Mouse (Mus musculus): ENCODE data around the gene C2cd4a.

C2cd4a gene

GRCm38 (mm10) chr9:67832046-67832605 is at the start of gene C2cd4a:
Gene C2cd4a, minus strand, starts transcription at chr9:67832330.
- DNase-seq = peak; percentile 63

- DNase-seq = peak; percentile 59
These were observed 46.2 kb upstream of the C2cd4a start for GRCm38 (mm10) chr9:67878197-67878769.

- DNase-seq = peak; percentile 85
These were observed 45.1 kb upstream of the C2cd4a start for GRCm38 (mm10) chr9:67877081-67877718.

GRCm38 (mm10) chr9:67875337-67875736 is 43.2 kb upstream of the C2cd4a start:
- peak; percentile 76 for DNase-seq

GRCm38 (mm10) chr9:67874522-67875222 is 42.5 kb upstream of the C2cd4a start:
- DNase-seq = peak; percentile 37

GRCm38 (mm10) chr9:67869691-67870450 is 37.7 kb upstream of the C2cd4a start:
- peak; percentile 73 for DNase-seq

GRCm38 (mm10) chr9:67867411-67867810 is 35.3 kb upstream of the C2cd4a start:
- DNase-seq = no peak

GRCm38 (mm10) chr9:67865411-67865810 is 33.3 kb upstream of the C2cd4a start:
- DNase-seq = no peak

- no peak for DNase-seq
These were observed 31.9 kb upstream of the C2cd4a start for GRCm38 (mm10) chr9:67864011-67864410.

- DNase-seq = peak; percentile 65
These were observed 31.2 kb upstream of the C2cd4a start for GRCm38 (mm10) chr9:67863332-67863731.

GRCm38 (mm10) chr9:67860273-67860672 is 28.1 kb upstream of the C2cd4a start:
- DNase-seq = no peak

- peak; percentile 66 for DNase-seq
These were observed 19.0 kb upstream of the C2cd4a start for GRCm38 (mm10) chr9:67851150-67851549.

GRCm38 (mm10) chr9:67849846-67850245 is 17.7 kb upstream of the C2cd4a start:
- no peak for DNase-seq

GRCm38 (mm10) chr9:67849397-67849796 is 17.3 kb upstream of the C2cd4a start:
- DNase-seq = no peak

- no peak for DNase-seq
These were observed 15.5 kb upstream of the C2cd4a start for GRCm38 (mm10) chr9:67847606-67848005.

- no peak for DNase-seq
These were observed 14.0 kb upstream of the C2cd4a start for GRCm38 (mm10) chr9:67846089-67846488.

- DNase-seq = no peak
These were observed 13.5 kb upstream of the C2cd4a start for GRCm38 (mm10) chr9:67845648-67846047.

GRCm38 (mm10) chr9:67845012-67845411 is 12.9 kb upstream of the C2cd4a start:
- no peak for DNase-seq

- DNase-seq = no peak
These were observed 10.7 kb upstream of the C2cd4a start for GRCm38 (mm10) chr9:67842797-67843196.

GRCm38 (mm10) chr9:67839981-67840859 is 8.1 kb upstream of the C2cd4a start, which contains the start of gene Vps13c:
Gene Vps13c, plus strand, starts transcription at chr9:67840396.
- peak; percentile 92 for DNase-seq

- DNase-seq = no peak
These were observed 5.2 kb upstream of the C2cd4a start for GRCm38 (mm10) chr9:67837311-67837710.

GRCm38 (mm10) chr9:67834535-67834934 is 2.4 kb upstream of the C2cd4a start:
- DNase-seq = no peak
